Mouse (Mus musculus) midbrain, embryonic 13.5 days (tissue): Measurements from ENCODE around the gene Trib2. TPM values are rescaled to one million over a fixed set of nuclear protein-coding genes. Genes with fewer than 3 reads are reported as not detected.

Experiments used
- ATAC-seq: fragments of 200-750 bp; cut with Nextera tagmentation; 2 replicates; pipeline ENCODE4 v1.8.0; 2017; ENCODE audit warnings: mild to moderate bottlenecking, moderate TSS enrichment, moderate library complexity
- H3K27ac ChIP-seq: fragments of 300-500 bp; sonication (generic); 2 replicates; pipeline ENCODE4 v1.5.1; 2015; ENCODE audit warnings: inconsistent platforms, mild to moderate bottlenecking, moderate library complexity
- H3K27me3 ChIP-seq: fragments of 300-500 bp; sonication (generic); 2 replicates; pipeline ENCODE4 v1.6.1; 2015; ENCODE audit warnings: mild to moderate bottlenecking, inconsistent platforms
- H3K36me3 ChIP-seq: fragments of 300-500 bp; sonication (generic); 2 replicates; pipeline ENCODE4 v1.6.1; 2015; ENCODE audit warnings: mild to moderate bottlenecking, inconsistent platforms
- H3K4me1 ChIP-seq: fragments of 300-500 bp; sonication (generic); replicated peaks from 2 replicates; pipeline ENCODE4 v1.6.1; 2015; ENCODE audit warnings: inconsistent platforms
- H3K4me2 ChIP-seq: fragments of 300-500 bp; sonication (generic); replicated peaks from 2 replicates; pipeline ENCODE4 v1.6.1; 2015; ENCODE audit warnings: moderate library complexity, mild to moderate bottlenecking, inconsistent platforms
- H3K4me3 ChIP-seq: fragments of 300-500 bp; sonication (generic); replicated peaks from 2 replicates; pipeline ENCODE4 v1.5.1; 2015; ENCODE audit warnings: mild to moderate bottlenecking, inconsistent platforms
- H3K9ac ChIP-seq: fragments of 300-500 bp; sonication (generic); replicated peaks from 2 replicates; pipeline ENCODE4 v1.6.1; 2015; ENCODE audit warnings: mild to moderate bottlenecking, inconsistent platforms
- H3K9me3 ChIP-seq: fragments of 300-500 bp; sonication (generic); 2 replicates; pipeline ENCODE4 v1.6.1; 2016; ENCODE audit warnings: mild to moderate bottlenecking, inconsistent platforms
- WGBS: fragments of 180-500 bp; shearing (Covaris S2); methylation state at CpG from one replicate; pipeline ENCODE4 v1.1.7; 2015; 5-methylcytosine and 5-hydroxymethylcytosine counted together
- polyA plus RNA-seq: library from polyadenylated mRNA; unstranded; fragments of >200 nt; fragmentation: Nextera tagmentation; extraction: Ambion mirVana; gene quantifications from 2 replicates; pipeline ENCODE4 v1.2.1, GENCODE M21; 2015

Trib2 gene
- polyA plus RNA-seq, 1 experiment from 2014 or later, result 121 TPM

DNA sequence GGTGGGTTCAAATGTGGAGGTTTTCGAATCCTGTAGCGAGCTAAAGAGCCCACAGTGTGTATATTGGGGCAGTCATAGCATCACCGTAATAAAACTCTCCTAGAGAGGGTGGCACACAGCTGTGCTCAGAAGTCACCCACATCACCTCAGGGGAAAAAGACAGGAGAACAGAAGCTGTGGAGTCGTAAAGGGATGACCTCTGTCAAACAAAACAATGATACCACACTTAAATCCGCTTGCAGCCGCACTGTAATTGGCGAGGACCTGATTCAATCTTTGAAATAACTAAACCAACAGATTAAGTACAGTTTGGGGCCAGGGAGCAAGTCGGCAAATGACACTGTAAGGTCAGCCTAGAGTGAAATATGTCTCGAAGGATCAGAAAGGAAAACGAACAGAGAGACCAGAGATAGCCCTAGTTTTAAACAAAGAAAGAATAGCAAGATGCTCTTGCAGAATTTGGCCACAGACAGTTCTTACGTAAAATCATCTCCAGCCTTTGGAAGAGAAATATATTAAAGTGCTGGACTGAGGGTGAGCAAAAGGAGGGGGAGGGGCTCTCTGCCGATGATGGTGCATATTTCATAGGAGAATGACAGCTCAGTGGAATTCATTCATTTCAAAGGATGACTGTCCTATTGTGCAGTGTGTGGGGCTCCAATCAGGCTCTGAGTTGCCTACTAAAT is 3.4 kb downstream of the Trib2 start:
- Histone ChIP-seq H3K27me3 (no peaks in the 10 kb centered on the region), H3K4me2 (peak overlapping the region; percentile 65), H3K4me3 (peak overlapping the region; percentile 96), H3K36me3 (peaks cover 15% of the 10 kb centered on the region), H3K9ac (peak overlapping the region; percentile 98), H3K27ac (peak overlapping the region; percentile 95), H3K4me1 (peaks cover 48% of the 10 kb centered on the region), H3K9me3 (no peaks in the 10 kb centered on the region)
- 15% methylated on average over 12 of the region's 12 CpGs for WGBS
- ATAC-seq, result no peak

DNA sequence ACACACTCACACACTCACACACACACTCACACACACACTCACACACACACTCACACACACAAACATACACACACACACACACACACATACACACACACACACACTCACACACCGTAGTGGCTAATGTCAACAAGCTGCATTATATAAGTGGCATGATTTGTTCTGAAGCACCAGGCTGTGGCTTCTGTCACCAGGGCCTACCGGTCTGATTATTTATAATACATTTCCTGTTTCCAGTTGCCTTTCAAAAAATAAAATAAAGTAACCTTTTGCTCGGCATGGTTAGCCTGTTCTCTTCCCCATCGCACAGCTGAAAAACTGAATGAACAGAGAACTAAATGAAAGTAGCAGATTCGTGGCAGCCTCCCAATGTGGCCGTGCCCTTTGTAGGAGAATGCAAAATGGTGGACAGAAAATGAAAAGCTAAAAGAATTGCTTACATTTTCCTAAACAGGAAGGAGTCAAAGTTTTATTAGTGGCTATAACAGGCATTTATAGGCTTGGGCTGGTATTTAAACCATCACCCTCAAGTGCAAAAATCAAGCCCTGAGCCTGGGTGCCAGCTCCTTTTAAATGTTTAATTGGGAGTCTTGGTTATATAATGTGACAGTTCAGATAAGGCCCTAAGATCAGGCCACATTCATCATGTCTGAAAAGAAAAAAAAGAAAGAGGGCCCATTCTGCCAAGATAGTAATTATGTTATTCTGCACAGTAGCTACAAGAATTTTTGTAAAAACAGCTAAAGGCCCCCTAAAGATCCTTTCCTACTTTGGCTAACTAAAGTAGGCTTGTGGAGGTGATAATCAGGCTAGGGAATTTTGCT is 4.4 kb downstream of the Trib2 start:
- ATAC-seq, result no peak
- WGBS, result 47% methylated on average over 6 of the region's 6 CpGs
- Histone ChIP-seq H3K36me3 (peaks cover 24% of the 10 kb centered on the region), H3K27me3 (no peaks in the 10 kb centered on the region), H3K4me1 (peaks cover 54% of the 10 kb centered on the region), H3K9me3 (no peaks in the 10 kb centered on the region), H3K4me2 (peak overlapping the region; percentile 65), H3K9ac (peak overlapping the region; percentile 98), H3K27ac (peak overlapping the region; percentile 95), H3K4me3 (peak overlapping the region; percentile 96)

DNA sequence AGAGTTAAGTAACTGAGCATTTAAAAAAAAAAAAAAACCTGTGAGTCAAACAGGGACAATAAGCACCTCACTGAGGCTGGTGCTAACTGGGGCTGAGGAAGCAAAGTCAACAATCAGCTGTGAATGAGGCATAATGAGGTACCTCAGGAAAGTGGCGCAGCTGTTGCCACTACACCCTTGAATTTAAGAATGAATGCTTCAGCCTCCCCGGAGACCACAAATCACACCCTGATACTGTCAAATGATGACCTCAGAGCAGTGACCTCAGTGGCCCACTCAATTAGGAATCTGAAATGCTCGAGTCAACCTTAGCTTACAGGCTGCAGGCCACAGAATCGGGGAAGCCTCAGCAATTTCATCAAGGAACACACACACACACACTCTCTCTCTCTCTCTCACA is 5.0 kb downstream of the Trib2 start:
- Histone ChIP-seq H3K36me3 (peaks cover 31% of the 10 kb centered on the region), H3K27me3 (no peaks in the 10 kb centered on the region), H3K4me1 (peaks cover 54% of the 10 kb centered on the region), H3K4me2 (peak overlapping the region; percentile 65), H3K27ac (peak overlapping the region; percentile 95), H3K4me3 (peak overlapping the region; percentile 96), H3K9me3 (no peaks in the 10 kb centered on the region), H3K9ac (peak overlapping the region; percentile 98)
- ATAC-seq, result no peak
- 9% methylated on average over 4 of the region's 4 CpGs for WGBS

- no peaks in the 10 kb centered on the region for H3K9me3 ChIP-seq
- 10% methylated on average over 7 of the region's 7 CpGs for WGBS
- H3K4me2 ChIP-seq, result peak overlapping the region; percentile 65
- no peaks in the 10 kb centered on the region for H3K27me3 ChIP-seq
- peak overlapping the region; percentile 98 for H3K9ac ChIP-seq
- H3K27ac ChIP-seq, result peak overlapping the region; percentile 95
- H3K4me3 ChIP-seq, result peak overlapping the region; percentile 96
- H3K36me3 ChIP-seq, result peaks cover 39% of the 10 kb centered on the region
- ATAC-seq, result no peak
- peaks cover 56% of the 10 kb centered on the region for H3K4me1 ChIP-seq
Measured at GRCm38 (mm10) chr12:15810926-15811325, 5.8 kb downstream of the Trib2 start.

DNA sequence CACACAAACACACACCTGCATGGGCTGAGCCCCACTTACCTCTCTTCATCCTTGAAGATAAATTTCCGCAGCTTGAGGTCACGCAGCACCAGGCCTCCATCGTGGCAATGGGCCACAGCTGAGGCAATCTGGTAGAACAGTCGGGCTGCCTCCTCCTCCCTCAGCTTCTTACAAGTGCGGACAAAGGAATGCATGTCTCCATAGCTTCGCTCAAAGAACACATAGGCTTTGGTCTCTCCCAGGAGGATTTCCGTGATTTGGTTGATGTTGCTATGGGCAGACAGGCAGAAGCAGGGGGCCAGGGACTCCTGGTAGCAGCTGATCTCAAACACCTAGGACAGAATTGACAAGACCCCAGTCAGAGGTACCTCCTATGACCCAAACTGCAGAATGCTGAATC is 7.1 kb downstream of the Trib2 start:
- peak overlapping the region; percentile 42 for H3K9ac ChIP-seq
- H3K4me1 ChIP-seq, result peaks cover 68% of the 10 kb centered on the region
- H3K27ac ChIP-seq, result no peak overlapping the region

DNA sequence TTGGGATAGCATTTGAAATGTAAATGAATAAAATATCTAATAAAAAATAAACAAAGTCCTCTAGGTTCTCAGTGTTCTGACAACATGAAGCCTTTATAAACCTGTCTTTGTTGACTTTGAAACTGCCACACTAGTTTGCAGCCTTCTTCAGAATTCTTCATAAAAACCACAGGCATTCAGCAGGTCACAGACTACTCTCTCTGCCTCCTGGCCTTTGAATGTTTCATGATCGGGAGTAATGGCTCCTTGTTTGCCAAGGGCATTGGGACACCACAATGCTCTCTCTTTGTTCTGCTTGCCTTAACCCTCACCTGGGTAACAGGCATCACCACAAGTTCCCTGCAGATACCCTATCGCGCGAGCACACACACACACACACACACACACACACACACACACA is 7.5 kb downstream of the Trib2 start:
- Histone ChIP-seq H3K36me3 (peaks cover 55% of the 10 kb centered on the region), H3K27me3 (no peaks in the 10 kb centered on the region), H3K9me3 (no peaks in the 10 kb centered on the region), H3K4me1 (peaks cover 72% of the 10 kb centered on the region), H3K9ac (peak overlapping the region; percentile 42), H3K27ac (no peak overlapping the region), H3K4me2 (peak overlapping the region; percentile 65), H3K4me3 (peak overlapping the region; percentile 22)
- 88% methylated on average over 2 of the region's 4 CpGs for WGBS
- ATAC-seq, result no peak

More for the DNA sequence above, 7.1 kb downstream of the Trib2 start:
- H3K36me3 ChIP-seq, result peaks cover 51% of the 10 kb centered on the region
- H3K4me2 ChIP-seq, result peak overlapping the region; percentile 65
- no peaks in the 10 kb centered on the region for H3K27me3 ChIP-seq
- ATAC-seq, result no peak
- no peaks in the 10 kb centered on the region for H3K9me3 ChIP-seq
- peak overlapping the region; percentile 22 for H3K4me3 ChIP-seq
- WGBS, result 65% methylated on average over 7 of the region's 7 CpGs

DNA sequence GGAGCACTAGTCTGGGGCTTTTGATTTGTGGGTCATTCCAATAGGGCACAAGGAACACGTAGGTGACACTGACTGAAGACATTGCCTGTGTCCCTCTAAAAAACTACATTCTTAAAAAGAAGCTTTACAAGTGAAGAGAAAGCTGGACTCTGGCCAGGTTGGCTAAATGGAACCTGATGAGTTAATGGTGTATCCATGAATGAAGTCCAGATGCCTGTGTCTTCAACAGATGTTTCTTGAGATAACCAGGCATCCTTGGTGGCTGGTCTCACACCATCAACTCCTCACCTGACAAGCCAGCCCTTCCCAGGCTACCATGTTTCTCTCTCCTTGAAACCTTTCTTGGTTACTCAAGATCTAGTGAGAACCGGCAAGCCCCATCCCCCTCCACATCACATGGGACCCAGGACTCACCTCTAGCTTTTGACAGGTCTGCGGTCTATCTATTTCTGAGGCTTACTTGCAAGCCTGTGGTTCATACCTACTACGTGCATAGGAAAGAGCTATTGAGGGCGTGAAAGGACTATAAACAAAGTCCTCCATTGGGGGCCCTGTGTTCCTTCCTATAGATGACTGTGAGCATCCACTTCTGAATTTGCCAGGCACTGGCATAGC is 8.4 kb downstream of the Trib2 start:
- no peak overlapping the region for H3K9ac ChIP-seq
- H3K27me3 ChIP-seq, result no peaks in the 10 kb centered on the region
- H3K4me3 ChIP-seq, result no peak overlapping the region
- H3K4me2 ChIP-seq, result no peak overlapping the region
- H3K27ac ChIP-seq, result no peak overlapping the region
- peaks cover 65% of the 10 kb centered on the region for H3K36me3 ChIP-seq
- WGBS, result 97% methylated on average over 5 of the region's 5 CpGs
- no peak for ATAC-seq
- H3K4me1 ChIP-seq, result peaks cover 81% of the 10 kb centered on the region
- H3K9me3 ChIP-seq, result no peaks in the 10 kb centered on the region

GRCm38 (mm10) chr12:15804931-15805331 is 11.8 kb downstream of the Trib2 start:
- H3K9me3 ChIP-seq, result no peaks in the 10 kb centered on the region
- peaks cover 84% of the 10 kb centered on the region for H3K4me1 ChIP-seq
- no peak for ATAC-seq
- H3K27ac ChIP-seq, result no peak overlapping the region
- no peak overlapping the region for H3K9ac ChIP-seq
- no peaks in the 10 kb centered on the region for H3K27me3 ChIP-seq
- peaks cover 87% of the 10 kb centered on the region for H3K36me3 ChIP-seq
- no peak overlapping the region for H3K4me3 ChIP-seq
- no peak overlapping the region for H3K4me2 ChIP-seq
- 63% methylated on average over 1 of the region's 1 CpGs for WGBS

GRCm38 (mm10) chr12:15803936-15804438 is 12.7 kb downstream of the Trib2 start:
- H3K27ac ChIP-seq, result no peak overlapping the region
- peaks cover 79% of the 10 kb centered on the region for H3K4me1 ChIP-seq
- no peaks in the 10 kb centered on the region for H3K9me3 ChIP-seq
- peaks cover 86% of the 10 kb centered on the region for H3K36me3 ChIP-seq
- ATAC-seq, result no peak
- no peak overlapping the region for H3K4me2 ChIP-seq
- WGBS, result 82% methylated on average over 5 of the region's 5 CpGs
- no peaks in the 10 kb centered on the region for H3K27me3 ChIP-seq
- no peak overlapping the region for H3K4me3 ChIP-seq
- H3K9ac ChIP-seq, result no peak overlapping the region

DNA sequence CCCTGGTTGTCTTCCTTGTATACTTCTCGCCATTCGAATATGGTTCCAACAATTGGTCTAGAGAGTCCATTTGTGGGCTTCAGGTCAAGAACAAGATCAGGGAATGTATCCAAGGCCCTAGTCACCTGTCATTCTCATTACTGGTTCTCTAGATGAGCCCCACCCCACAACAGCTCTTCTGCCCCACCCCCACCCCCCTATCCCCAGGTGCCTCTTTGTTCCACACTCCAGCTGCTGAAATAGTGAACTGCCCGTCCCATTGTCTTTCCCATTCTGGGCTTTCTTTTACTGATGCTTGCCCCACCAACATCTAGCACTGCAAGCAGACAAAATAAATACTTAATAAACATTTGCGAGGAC is 15.2 kb downstream of the Trib2 start:
- H3K4me2 ChIP-seq, result no peak overlapping the region
- H3K9ac ChIP-seq, result no peak overlapping the region
- peaks cover 86% of the 10 kb centered on the region for H3K36me3 ChIP-seq
- H3K4me3 ChIP-seq, result no peak overlapping the region
- H3K27ac ChIP-seq, result no peak overlapping the region
- H3K27me3 ChIP-seq, result no peaks in the 10 kb centered on the region
- 86% methylated on average over 4 of the region's 4 CpGs for whole genome bisulfite sequencing
- H3K4me1 ChIP-seq, result peaks cover 68% of the 10 kb centered on the region
- ATAC-seq, result no peak
- no peaks in the 10 kb centered on the region for H3K9me3 ChIP-seq

DNA sequence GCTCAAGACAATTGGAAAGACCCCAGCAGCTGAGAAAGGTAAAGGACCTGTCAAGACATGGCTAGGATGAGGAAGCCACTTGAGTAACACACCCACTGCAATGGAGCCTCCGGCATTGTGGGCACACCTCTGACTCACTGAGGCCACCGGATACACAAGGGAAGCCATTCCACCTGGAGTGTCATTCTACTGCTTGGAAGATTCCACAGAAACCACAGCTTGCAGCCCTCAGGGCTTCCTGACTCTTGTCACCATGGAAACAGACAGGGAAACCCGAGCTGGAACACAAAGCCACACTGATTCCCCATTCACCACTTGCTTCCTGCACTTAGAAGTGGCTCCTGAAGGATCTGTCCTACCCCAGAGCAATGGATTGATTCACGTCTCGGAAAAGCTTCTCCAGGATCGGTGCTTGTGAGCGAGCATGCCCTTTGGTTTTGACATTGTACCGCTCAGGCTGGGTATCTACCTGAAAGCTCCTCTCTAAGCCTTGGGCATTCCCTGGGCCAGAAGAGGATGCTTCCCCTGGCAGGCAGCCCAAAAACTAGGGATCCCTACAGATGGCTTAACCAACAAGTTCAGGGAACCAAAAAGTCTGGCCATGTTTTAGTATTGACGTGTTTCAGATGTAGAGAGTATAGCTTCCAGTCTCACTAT is 15.7 kb downstream of the Trib2 start:
- Histone ChIP-seq H3K27me3 (no peaks in the 10 kb centered on the region), H3K36me3 (peaks cover 86% of the 10 kb centered on the region), H3K4me3 (no peak overlapping the region), H3K4me2 (no peak overlapping the region), H3K4me1 (peaks cover 67% of the 10 kb centered on the region), H3K9me3 (no peaks in the 10 kb centered on the region), H3K27ac (peak overlapping the region; percentile 17; the same call in 1 of the 2 replicates), H3K9ac (no peak overlapping the region)
- peak; percentile 55; the same call in 1 of the 2 replicates for ATAC-seq
- 59% methylated on average over 9 of the region's 9 CpGs for WGBS
